Mouse (Mus musculus) small intestine, adult 2 months (tissue): ENCODE data around the gene Scamp1. TPM values are rescaled to one million over a fixed set of nuclear protein-coding genes. Genes with fewer than 3 reads are reported as not detected.
A peak's percentile ranks its signal among the peaks of the same experiment; 100 is the strongest.

ENCODE experiments used
- H3K27ac ChIP-seq: fragments of 200-500 bp; 2 replicates; pipeline ENCODE4 v1.5.1; 2012; ENCODE audit warnings: low read depth, low read length, control low read depth, inconsistent platforms; ENCODE audit not compliant: insufficient read depth
- H3K27me3 ChIP-seq: fragments of 200-500 bp; 2 replicates; pipeline ENCODE4 v1.6.1; 2012; ENCODE audit warnings: mild to moderate bottlenecking, moderate library complexity, low read length, inconsistent platforms; ENCODE audit not compliant: control insufficient read depth, insufficient read depth
- H3K36me3 ChIP-seq: fragments of 200-500 bp; 2 replicates; pipeline ENCODE4 v1.6.1; 2012; ENCODE audit warnings: mild to moderate bottlenecking, low read length, control low read depth, inconsistent platforms; ENCODE audit not compliant: control insufficient read depth, insufficient read depth
- H3K4me1 ChIP-seq: fragments of 200-500 bp; 2 replicates; pipeline ENCODE4 v1.6.1; 2012; ENCODE audit warnings: low read length, inconsistent platforms, mixed read lengths; ENCODE audit not compliant: control insufficient read depth, insufficient read depth, insufficient read length
- H3K4me3 ChIP-seq: fragments of 200-500 bp; 2 replicates; pipeline ENCODE4 v1.5.1; 2012; ENCODE audit warnings: low read depth, mild to moderate bottlenecking, control low read depth, inconsistent platforms, low read length, moderate library complexity
- CTCF ChIP-seq: fragments of 200-500 bp; IDR thresholded peaks from 2 replicates; pipeline ENCODE4 v1.5.1; 2012; ENCODE audit warnings: low read depth, mild to moderate bottlenecking, control low read depth, inconsistent platforms, low read length, moderate library complexity, mixed read lengths; ENCODE audit not compliant: insufficient replicate concordance, insufficient read length; ENCODE audit errors: extremely low read depth
- POLR2A ChIP-seq: fragments of 200-500 bp; IDR thresholded peaks from 2 replicates; pipeline ENCODE4 v1.6.1; 2012; ENCODE audit warnings: low read depth, mild to moderate bottlenecking, control low read depth, inconsistent platforms, low read length, moderate library complexity
- WGBS: fragments of 180-500 bp; shearing (Covaris S2); methylation state at CpG from one replicate; pipeline ENCODE4 v1.1.7; 2018; 5-methylcytosine and 5-hydroxymethylcytosine counted together
- polyA plus RNA-seq: library from polyadenylated mRNA; depleted of rRNA; stranded (reverse); fragments of >200 nt; gene quantifications from 2 replicates; pipeline ENCODE4 v1.2.3, GENCODE M21; 2012

Gene Scamp1
- polyA plus RNA-seq, 1 experiment: 7.9 TPM

- Histone ChIP-seq H3K4me1 (peaks cover 26% of the 10 kb centered on the region; the same call in 1 of the 2 replicates), H3K27ac (peak overlapping the region; percentile 4; the same call in 1 of the 2 replicates), H3K4me3 (no peak overlapping the region), H3K36me3 (no peaks in the 10 kb centered on the region), H3K27me3 (no peaks in the 10 kb centered on the region)
- no peak for TF ChIP-seq CTCF
- TF ChIP-seq POLR2A: no peak
- 83% methylated on average over 10 of the region's 10 CpGs for WGBS
Measured at GRCm38 (mm10) chr13:94184726-94185456, 100.8 kb downstream of the Scamp1 start.

DNA sequence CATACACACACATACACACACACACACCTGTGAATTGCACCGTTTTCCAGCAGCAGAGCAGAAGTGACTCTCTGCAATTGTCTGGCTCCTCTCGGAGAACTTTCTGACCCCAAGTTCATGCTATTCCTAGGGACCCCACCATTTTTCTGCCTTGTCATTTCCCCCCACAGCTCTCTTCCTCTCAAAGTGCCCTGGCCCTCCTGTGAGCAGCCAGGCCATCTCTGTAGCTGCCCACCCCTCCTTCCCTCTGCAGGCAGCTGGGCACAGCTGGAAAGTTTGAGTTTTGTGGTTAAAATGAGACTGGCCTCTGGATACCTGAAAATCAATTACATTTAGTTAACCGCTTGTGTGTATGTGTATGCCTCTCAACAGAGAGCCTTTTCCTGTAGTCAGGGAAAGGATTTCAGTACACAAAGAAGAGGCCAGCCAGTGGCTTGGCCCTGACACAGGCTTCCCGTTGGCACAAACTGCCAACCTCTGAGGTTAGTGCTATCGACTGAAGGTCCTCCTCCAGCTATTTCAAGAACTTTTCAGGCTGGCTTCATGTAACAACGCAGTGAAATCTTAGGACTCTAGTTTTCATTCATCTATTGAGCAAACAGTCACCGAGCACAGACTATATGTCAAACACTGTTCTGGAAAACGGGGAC, 102.2 kb downstream of the Scamp1 start:
- H3K27me3 ChIP-seq: no peaks in the 10 kb centered on the region
- H3K36me3 ChIP-seq: peaks cover 3% of the 10 kb centered on the region; the same call in 1 of the 2 replicates
- peaks cover 26% of the 10 kb centered on the region; the same call in 1 of the 2 replicates for H3K4me1 ChIP-seq
- TF ChIP-seq POLR2A: no peak
- TF ChIP-seq CTCF: no peak
- H3K4me3 ChIP-seq: no peak overlapping the region
- WGBS: 80% methylated on average over 8 of the region's 8 CpGs
- H3K27ac ChIP-seq: no peak overlapping the region

DNA sequence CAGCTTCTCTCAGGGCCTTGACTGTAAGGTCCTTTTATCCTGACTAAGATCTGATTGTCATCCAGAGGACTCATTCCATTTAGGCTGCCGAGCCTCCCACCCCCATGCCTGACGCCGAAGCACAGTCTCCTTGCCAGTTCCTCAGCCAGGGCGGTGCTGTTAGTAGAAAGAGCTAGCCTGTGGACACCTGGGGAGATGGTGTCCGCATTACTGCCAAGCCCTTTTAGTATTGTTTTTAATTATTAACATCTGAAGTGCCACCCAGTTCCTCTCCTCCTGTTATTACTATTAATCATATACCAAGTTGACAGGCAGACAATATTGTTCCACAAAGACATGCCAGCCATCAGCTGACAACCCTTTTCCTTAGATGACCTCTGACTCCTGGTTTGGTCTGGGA, 103.6 kb downstream of the Scamp1 start:
- Histone ChIP-seq H3K27ac (peak overlapping the region; percentile 52), H3K27me3 (no peaks in the 10 kb centered on the region), H3K4me1 (peaks cover 26% of the 10 kb centered on the region; the same call in 1 of the 2 replicates), H3K4me3 (no peak overlapping the region), H3K36me3 (peaks cover 3% of the 10 kb centered on the region; the same call in 1 of the 2 replicates)
- WGBS: 24% methylated on average over 5 of the region's 5 CpGs
- TF ChIP-seq CTCF (no peak), POLR2A (no peak)

DNA sequence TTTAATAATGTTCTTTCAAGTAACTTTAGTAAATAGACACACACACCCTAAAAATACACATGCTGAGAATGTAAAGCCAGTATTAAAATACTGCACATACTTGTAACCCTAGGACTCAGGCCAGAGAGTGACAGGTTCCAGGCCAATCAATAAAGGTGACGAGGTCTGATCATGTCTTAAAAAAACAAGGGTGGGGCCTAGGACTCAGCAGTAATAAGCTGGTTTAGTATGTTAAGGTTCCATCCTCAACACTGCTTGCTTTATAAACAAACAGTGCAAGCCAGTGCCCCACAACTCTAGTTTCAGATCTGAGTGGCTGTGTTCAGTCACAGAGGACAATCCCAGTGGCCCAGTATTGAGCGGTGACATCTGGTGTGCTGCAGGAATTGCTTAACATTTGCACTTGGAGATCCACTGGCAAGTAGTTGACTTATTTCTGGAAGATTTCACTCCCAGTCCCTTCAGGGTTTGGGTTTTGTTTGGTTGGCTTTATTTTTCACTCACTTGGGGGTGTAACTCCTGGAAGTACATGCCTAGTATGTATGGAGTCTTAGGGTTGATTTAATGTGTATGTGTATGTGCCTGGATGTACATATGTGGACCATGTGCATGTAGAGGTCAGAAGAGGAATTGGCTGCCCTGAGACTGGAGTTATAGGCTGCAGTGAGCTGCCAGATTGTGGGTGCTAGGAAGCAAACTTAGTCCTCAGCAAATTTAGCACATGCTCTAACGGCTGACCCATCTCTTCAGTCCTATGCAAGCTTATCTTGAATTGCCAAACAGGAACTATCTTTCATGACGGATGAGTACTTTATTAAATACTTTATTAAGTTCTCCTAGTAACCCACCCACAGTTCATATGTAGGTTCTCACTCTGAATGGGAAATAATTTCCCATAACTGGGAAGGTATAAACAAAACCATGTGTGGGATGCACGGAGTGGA, 104.9 kb downstream of the Scamp1 start:
- TF ChIP-seq POLR2A (no peak), CTCF (no peak)
- WGBS: 70% methylated on average over 5 of the region's 5 CpGs
- Histone ChIP-seq H3K27me3 (no peaks in the 10 kb centered on the region), H3K27ac (0 out of 2 replicates have a peak overlapping the region, but pooled peaks have one; percentile 26), H3K36me3 (peaks cover 3% of the 10 kb centered on the region; the same call in 1 of the 2 replicates), H3K4me1 (peaks cover 25% of the 10 kb centered on the region; the same call in 1 of the 2 replicates), H3K4me3 (no peak overlapping the region)

DNA sequence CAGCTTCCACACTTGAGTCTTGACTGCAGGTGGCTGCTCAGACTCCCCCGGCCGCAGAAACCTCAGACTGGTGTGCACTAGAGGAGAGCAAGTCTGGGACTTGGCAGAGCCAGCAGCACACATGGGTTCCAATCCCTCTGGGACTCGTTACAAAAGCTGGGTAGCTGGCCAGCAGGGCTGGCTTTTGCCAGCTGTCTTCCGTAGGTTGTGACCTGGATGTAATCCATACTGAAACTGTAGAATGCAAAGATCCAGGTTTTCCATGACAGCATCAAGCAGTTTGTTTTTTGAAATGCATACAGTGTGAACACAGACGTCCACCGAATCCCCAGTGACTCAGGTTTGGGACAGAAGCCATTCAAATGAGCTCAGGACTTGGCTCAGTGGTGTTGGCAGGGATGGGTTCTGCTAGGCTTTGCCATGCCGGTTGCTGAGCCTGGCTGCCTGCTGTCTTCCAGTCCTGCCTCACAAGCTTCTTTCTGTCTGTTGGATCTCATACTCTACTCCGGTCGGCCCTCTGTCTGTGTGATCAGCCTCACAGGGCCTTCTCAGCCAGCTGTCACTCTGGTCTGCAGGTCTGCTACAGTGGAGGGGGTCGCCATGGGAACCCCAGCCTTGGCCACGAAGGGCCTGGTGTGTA, 107.1 kb downstream of the Scamp1 start:
- no peaks in the 10 kb centered on the region for H3K27me3 ChIP-seq
- no peak overlapping the region for H3K4me3 ChIP-seq
- H3K27ac ChIP-seq: no peak overlapping the region
- peaks cover 3% of the 10 kb centered on the region; the same call in 1 of the 2 replicates for H3K36me3 ChIP-seq
- 80% methylated on average over 11 of the region's 11 CpGs for WGBS
- TF ChIP-seq CTCF: no peak
- TF ChIP-seq POLR2A: no peak
- peaks cover 20% of the 10 kb centered on the region for H3K4me1 ChIP-seq

- Histone ChIP-seq H3K27me3 (no peaks in the 10 kb centered on the region), H3K27ac (no peak overlapping the region), H3K4me3 (peak overlapping the region; percentile 26), H3K4me1 (peaks cover 13% of the 10 kb centered on the region), H3K36me3 (peaks cover 3% of the 10 kb centered on the region; the same call in 1 of the 2 replicates)
- TF ChIP-seq CTCF (peak; percentile 44; the same call in 1 of the 2 replicates), POLR2A (no peak)
- 64% methylated on average over 7 of the region's 7 CpGs for WGBS
Measured at GRCm38 (mm10) chr13:94177148-94177547, 108.5 kb downstream of the Scamp1 start.
